Mouse (Mus musculus): ENCODE data around the gene Arl6. TPM values are rescaled to one million over a fixed set of nuclear protein-coding genes. Genes with fewer than 3 reads are reported as not detected.

Gene Arl6
- polyA plus RNA-seq, 1 experiment from 2014 or later, result 3.2 TPM

DNA sequence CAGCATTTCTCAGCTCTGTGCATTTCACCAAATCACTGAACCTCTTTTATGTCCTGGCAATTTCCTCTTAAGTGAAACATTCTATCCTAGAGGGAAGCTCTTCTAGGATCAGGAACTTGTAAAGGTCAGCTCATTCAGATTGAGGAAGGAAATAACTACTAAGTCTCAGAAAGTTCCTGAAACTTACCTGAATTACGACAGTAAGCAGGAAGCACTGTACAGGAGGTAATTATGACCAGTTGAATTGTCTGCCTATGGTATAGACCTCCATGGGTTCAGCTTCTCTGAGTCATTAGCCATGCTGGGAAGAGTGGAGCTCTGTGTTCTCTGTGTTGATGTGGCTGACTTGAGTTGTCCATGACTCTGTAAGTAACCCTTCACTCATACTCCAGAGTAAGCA, 28.4 kb downstream of the Arl6 start:
- Histone ChIP-seq H3K4me2 (no peak overlapping the region), H3K9ac (no peak overlapping the region), H3K4me3 (replicated peaks) (no peak overlapping the region), H3K27me3 (no peaks in the 10 kb centered on the region), H3K9me3 (replicated peaks) (no peaks in the 10 kb centered on the region), H3K36me3 (replicated peaks) (no peaks in the 10 kb centered on the region), H3K4me1 (replicated peaks) (no peaks in the 10 kb centered on the region), H3K27ac (replicated peaks) (no peak overlapping the region)
- no peak for ATAC-seq (ENCODE audit: insufficient read depth)
- WGBS (ENCODE audit: insufficient replicate concordance), result 30% methylated on average over 1 of the region's 1 CpGs

DNA sequence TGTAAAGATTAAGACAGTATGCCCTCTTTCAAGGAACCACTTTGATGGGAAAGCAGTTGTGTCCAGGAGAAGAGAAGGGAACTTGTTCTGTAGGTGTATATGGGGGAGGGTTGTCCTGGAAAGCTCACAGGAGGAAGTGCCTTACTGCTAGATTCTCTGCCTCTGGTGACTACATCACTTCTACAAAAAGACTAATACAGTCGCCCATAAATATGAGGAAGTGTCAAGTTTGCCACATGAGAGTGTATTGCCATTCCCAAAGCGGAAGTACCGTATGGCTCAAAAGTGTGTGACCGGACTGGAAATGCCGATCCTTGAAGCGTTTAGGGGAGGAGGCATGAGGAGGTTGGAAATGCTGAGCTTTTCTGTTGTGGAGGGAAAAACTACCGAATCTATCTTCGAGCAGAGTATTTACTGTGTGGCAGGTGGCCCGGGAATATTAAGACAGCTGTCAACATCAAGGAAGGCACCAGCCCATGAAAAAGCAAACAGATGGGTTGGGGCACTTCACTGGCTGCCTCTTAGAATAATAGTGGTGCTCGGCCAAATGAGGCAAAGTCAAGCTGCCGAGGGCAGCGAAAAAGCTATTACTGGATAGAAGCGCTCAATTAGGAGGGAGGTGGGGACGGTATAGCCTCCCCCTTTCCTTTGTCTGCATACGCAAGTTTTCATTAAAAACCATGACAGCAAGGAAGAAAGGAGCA, 35.0 kb downstream of the Arl6 start:
- Histone ChIP-seq H3K27me3 (peaks cover 28% of the 10 kb centered on the region), H3K9me3 (replicated peaks) (no peaks in the 10 kb centered on the region), H3K27ac (replicated peaks) (no peak overlapping the region), H3K36me3 (replicated peaks) (no peaks in the 10 kb centered on the region), H3K9ac (no peak overlapping the region), H3K4me2 (no peak overlapping the region), H3K4me3 (replicated peaks) (no peak overlapping the region), H3K4me1 (replicated peaks) (no peaks in the 10 kb centered on the region)
- WGBS (ENCODE audit: insufficient replicate concordance), result 43% methylated on average over 15 of the region's 15 CpGs
- ATAC-seq (ENCODE audit: insufficient read depth), result no peak

DNA sequence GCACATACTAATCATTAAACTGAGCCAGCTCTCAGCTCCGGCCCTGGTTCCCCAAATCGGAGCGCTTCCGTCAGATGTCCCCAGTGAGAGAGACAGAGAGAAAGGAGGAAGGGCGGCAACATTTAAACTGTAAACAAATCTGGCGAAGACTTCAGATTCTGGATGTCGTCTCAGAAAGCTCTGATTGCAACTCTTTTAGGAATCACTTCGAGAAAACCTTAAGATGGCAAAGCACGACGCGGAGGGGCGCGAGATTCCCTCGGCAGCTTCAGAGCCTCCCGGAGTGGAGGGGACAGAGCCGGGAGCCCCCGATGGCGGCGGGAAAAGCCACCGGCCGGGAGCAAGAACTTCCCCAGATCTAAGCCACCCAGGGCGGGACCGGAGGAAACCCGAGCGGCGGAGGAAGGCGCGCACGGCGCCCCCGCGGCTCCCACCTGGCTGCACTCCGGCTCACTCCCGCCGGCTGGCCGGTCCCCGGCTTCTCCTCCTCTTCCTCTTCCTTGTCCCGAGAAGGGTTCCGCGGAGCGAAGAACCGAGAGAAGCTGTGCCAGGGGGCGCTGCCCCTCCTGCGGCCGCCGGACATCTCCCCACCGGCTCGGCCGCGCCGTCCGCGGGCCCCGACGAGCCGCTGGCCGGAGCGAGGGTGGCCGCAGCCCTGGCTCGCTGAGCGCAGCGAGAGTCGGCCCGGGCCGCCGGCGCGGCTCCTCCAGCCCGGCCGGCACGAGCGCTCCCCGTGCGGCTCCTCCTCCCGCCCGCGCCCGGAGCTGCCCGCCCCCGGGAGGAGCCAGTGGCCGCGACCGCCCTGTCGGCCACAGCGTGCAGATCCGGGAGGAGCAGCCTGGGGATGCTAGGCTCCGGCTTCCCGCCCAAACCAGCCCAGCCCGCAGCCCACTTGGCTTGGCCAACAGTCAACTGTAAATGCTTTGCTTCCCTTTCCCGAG, 38.6 kb downstream of the Arl6 start, which contains the start of gene Crybg3:
TSS of gene Crybg3 (minus strand) at position 669 of the 941 bp plus-strand sequence.
- H3K9ac ChIP-seq, result peak within 1 kb of the TSS; percentile 46
- no peaks in the 10 kb centered on the region for H3K9me3 ChIP-seq (replicated peaks)
- peak within 1 kb of the TSS; percentile 60 for H3K4me3 ChIP-seq (replicated peaks)
- peak within 1 kb of the TSS; percentile 48; the same call in 1 of the 2 replicates for H3K27ac ChIP-seq (replicated peaks)
- peaks cover 30% of the 10 kb centered on the region for H3K27me3 ChIP-seq
- no peaks in the 10 kb centered on the region for H3K36me3 ChIP-seq (replicated peaks)
- under 1% methylated on average over 90 of the region's 90 CpGs for WGBS (ENCODE audit: insufficient replicate concordance)
- no peaks in the 10 kb centered on the region for H3K4me1 ChIP-seq (replicated peaks)
- peak within 1 kb of the TSS; percentile 73 for H3K4me2 ChIP-seq
- peak; percentile 76 for ATAC-seq (ENCODE audit: insufficient read depth)

DNA sequence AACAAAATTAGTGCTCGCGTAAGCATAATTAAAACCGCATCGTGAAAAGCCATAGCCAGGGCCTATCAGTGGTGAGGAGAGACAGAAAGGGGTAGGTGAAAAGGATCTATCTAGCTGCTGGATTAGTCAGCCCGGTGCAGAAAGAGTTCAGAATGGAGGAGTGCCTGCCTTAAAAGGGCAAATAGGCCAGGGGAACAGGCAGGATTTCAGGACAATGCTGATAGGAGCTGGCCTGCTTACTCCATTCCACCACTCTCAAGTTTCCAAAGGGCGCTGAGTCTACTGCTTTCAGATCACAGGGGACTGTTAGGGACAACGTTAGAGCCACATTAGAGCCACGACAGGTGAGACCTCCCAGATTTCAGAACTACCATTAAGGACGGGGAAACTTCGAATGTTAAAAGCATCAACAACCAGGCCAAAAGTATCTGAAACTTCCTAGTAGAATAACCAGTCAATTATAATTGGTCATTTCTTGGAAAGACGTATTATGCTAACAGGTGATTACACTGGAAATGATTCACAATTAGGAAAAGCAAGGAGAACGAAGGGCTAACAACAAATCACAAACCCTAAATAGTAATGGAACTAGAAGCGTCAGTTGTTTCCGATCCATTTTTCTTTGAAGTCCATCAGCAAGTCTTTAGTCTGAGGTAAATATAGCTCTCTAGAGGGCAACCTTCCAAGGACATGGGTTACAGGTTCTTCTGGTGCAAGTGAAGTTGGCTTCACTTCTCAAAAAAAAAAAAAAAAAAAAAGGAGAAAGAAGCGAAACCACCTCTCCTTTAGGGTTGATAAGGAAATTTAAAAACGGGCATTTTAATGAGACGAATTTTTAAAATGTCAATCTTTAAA, 39.6 kb downstream of the Arl6 start:
- peaks cover 30% of the 10 kb centered on the region for H3K27me3 ChIP-seq
- WGBS (ENCODE audit: insufficient replicate concordance), result 42% methylated on average over 17 of the region's 17 CpGs
- H3K27ac ChIP-seq (replicated peaks), result no peak overlapping the region
- no peaks in the 10 kb centered on the region for H3K4me1 ChIP-seq (replicated peaks)
- H3K9ac ChIP-seq, result no peak overlapping the region
- H3K4me3 ChIP-seq (replicated peaks), result peak overlapping the region; percentile 60
- H3K4me2 ChIP-seq, result peak overlapping the region; percentile 73
- ATAC-seq (ENCODE audit: insufficient read depth), result no peak
- no peaks in the 10 kb centered on the region for H3K9me3 ChIP-seq (replicated peaks)
- no peaks in the 10 kb centered on the region for H3K36me3 ChIP-seq (replicated peaks)

DNA sequence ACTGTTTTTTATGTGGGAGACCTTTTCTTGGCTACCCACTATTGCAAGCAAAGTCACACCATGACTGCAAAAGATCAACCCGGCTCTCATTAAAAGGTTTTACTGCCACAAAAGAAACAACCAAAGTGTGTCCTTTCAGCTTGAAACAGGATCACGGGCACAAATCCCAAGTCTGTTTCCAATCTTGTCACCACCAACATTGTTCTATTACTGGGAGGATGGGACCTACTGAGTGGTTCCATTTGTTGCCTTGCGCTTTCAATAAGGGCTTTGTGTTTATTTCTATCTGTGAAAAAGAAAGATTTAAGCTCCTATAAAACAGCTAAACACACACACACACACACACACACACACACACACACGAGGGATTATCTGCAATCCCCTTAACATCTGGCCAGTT, 40.2 kb downstream of the Arl6 start:
- no peak for ATAC-seq (ENCODE audit: insufficient read depth)
- no peaks in the 10 kb centered on the region for H3K4me1 ChIP-seq (replicated peaks)
- H3K36me3 ChIP-seq (replicated peaks), result no peaks in the 10 kb centered on the region
- H3K27ac ChIP-seq (replicated peaks), result no peak overlapping the region
- H3K4me3 ChIP-seq (replicated peaks), result no peak overlapping the region
- WGBS (ENCODE audit: insufficient replicate concordance), result 49% methylated on average over 4 of the region's 4 CpGs
- no peaks in the 10 kb centered on the region for H3K9me3 ChIP-seq (replicated peaks)
- H3K4me2 ChIP-seq, result no peak overlapping the region
- no peak overlapping the region for H3K9ac ChIP-seq
- peaks cover 30% of the 10 kb centered on the region for H3K27me3 ChIP-seq

GRCm38 (mm10) chr16:59597256-59597655, 41.9 kb downstream of the Arl6 start:
- Histone ChIP-seq H3K36me3 (replicated peaks) (no peaks in the 10 kb centered on the region), H3K27me3 (peaks cover 30% of the 10 kb centered on the region), H3K4me1 (replicated peaks) (no peaks in the 10 kb centered on the region), H3K4me3 (replicated peaks) (no peak overlapping the region), H3K9me3 (replicated peaks) (no peaks in the 10 kb centered on the region), H3K9ac (no peak overlapping the region), H3K4me2 (no peak overlapping the region), H3K27ac (replicated peaks) (no peak overlapping the region)
- ATAC-seq (ENCODE audit: insufficient read depth), result no peak
- 74% methylated on average over 6 of the region's 6 CpGs for WGBS (ENCODE audit: insufficient replicate concordance)

DNA sequence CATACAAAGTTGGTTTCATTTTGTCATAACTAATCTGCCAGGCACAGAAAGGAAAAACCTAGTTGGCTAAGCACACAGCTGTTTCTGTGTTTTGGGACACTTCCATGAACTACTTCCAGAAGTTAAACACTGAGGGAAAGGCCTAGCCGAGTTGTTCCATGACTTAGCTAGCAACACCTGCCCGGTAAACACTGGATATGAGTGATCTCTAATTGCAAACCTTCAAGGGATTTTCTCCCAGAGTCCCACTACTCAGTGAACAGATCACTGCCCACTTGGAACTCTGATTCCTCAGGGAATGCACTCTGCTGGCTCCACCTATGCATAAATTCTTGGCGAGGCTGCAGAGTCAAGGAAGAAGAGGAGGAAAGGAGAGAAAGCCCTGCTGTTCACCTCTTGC, 44.5 kb downstream of the Arl6 start:
- WGBS (ENCODE audit: insufficient replicate concordance), result 63% methylated on average over 3 of the region's 3 CpGs
- no peak overlapping the region for H3K4me3 ChIP-seq (replicated peaks)
- no peaks in the 10 kb centered on the region for H3K4me1 ChIP-seq (replicated peaks)
- H3K4me2 ChIP-seq, result no peak overlapping the region
- peaks cover 7% of the 10 kb centered on the region for H3K27me3 ChIP-seq
- no peaks in the 10 kb centered on the region for H3K9me3 ChIP-seq (replicated peaks)
- ATAC-seq (ENCODE audit: insufficient read depth), result no peak
- H3K9ac ChIP-seq, result no peak overlapping the region
- H3K27ac ChIP-seq (replicated peaks), result no peak overlapping the region
- no peaks in the 10 kb centered on the region for H3K36me3 ChIP-seq (replicated peaks)

GRCm38 (mm10) chr16:59590790-59591189, 48.4 kb downstream of the Arl6 start:
- Histone ChIP-seq H3K9me3 (replicated peaks) (no peaks in the 10 kb centered on the region), H3K4me3 (replicated peaks) (no peak overlapping the region), H3K27me3 (no peaks in the 10 kb centered on the region), H3K4me2 (no peak overlapping the region), H3K36me3 (replicated peaks) (no peaks in the 10 kb centered on the region), H3K27ac (replicated peaks) (no peak overlapping the region), H3K4me1 (replicated peaks) (no peaks in the 10 kb centered on the region), H3K9ac (no peak overlapping the region)
- no peak for ATAC-seq (ENCODE audit: insufficient read depth)
- 58% methylated on average over 6 of the region's 6 CpGs for WGBS (ENCODE audit: insufficient replicate concordance)

DNA sequence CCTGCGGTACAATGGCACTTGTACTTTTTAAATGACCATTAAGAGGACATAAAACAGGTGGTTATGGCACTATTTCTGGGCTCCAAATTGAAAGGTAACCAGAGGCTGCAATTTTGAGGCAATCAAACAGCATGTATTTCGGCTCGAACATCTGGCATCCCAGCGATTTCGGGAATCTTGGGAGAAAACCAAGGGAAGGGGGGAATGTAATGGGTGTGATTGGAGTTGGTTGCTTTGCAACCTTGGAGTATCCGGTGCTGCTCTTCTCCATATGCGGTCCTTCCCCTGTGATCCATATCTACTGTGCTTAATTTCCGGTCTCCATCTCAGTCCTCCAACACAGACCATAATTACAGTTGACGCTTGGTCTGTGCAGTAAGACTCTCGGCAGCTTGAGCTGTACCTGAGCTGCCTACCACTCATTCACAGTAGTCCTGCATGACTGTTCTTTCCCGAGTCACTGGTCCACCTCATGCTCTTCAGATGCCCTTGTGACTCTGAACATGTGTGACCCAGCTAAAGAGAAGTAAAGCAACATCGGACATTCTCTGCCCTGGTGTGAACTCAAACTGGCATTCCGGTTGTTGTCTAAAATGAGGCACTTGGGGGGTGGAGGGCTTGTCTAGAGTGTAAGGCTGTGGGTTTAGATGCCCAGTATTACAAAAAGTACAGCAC, 50.7 kb downstream of the Arl6 start:
- no peak for ATAC-seq (ENCODE audit: insufficient read depth)
- no peaks in the 10 kb centered on the region for H3K27me3 ChIP-seq
- no peak overlapping the region for H3K4me2 ChIP-seq
- no peak overlapping the region for H3K9ac ChIP-seq
- H3K4me3 ChIP-seq (replicated peaks), result no peak overlapping the region
- H3K36me3 ChIP-seq (replicated peaks), result no peaks in the 10 kb centered on the region
- no peak overlapping the region for H3K27ac ChIP-seq (replicated peaks)
- no peaks in the 10 kb centered on the region for H3K9me3 ChIP-seq (replicated peaks)
- 77% methylated on average over 13 of the region's 13 CpGs for WGBS (ENCODE audit: insufficient replicate concordance)
- H3K4me1 ChIP-seq (replicated peaks), result no peaks in the 10 kb centered on the region

DNA sequence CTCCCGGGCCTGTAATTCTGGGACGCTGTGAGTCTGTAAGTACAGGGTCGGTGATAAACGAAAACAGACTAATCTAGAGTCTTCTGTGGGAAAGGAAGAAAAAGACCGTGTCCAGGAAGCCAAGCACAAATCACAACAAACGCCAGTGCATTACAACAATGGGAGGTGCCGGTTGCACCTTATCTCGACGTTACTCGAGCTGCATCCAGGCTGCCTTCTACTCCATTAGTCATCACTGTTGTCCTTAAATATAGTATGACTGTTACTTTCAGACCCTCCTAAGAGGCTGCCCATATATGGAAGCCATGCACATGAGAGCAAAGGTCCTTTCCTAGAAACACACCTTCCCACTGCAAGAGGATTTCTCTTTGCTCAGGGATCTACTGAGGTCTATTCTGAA, 51.4 kb downstream of the Arl6 start:
- Histone ChIP-seq H3K4me1 (replicated peaks) (no peaks in the 10 kb centered on the region), H3K27me3 (no peaks in the 10 kb centered on the region), H3K4me3 (replicated peaks) (no peak overlapping the region), H3K36me3 (replicated peaks) (no peaks in the 10 kb centered on the region), H3K4me2 (no peak overlapping the region), H3K9me3 (replicated peaks) (no peaks in the 10 kb centered on the region), H3K9ac (no peak overlapping the region), H3K27ac (replicated peaks) (no peak overlapping the region)
- 48% methylated on average over 10 of the region's 10 CpGs for WGBS (ENCODE audit: insufficient replicate concordance)
- no peak for ATAC-seq (ENCODE audit: insufficient read depth)

All from liver, embryonic 15.5 days (tissue).